Mouse (Mus musculus): ENCODE results near the gene Ccdc177. TPM values are rescaled to one million over a fixed set of nuclear protein-coding genes. Genes with fewer than 3 reads are reported as not detected.
A peak's percentile ranks its signal among the peaks of the same experiment; 100 is the strongest.
"Not testable (repeated sequence)": the region's sequence is repeated elsewhere in the genome, so short reads cannot be mapped to it uniquely, and the experiment has no call there.

Ccdc177 gene
- total and polyA plus RNA-seq, 2 experiments from 2014 or later = not detected

DNA sequence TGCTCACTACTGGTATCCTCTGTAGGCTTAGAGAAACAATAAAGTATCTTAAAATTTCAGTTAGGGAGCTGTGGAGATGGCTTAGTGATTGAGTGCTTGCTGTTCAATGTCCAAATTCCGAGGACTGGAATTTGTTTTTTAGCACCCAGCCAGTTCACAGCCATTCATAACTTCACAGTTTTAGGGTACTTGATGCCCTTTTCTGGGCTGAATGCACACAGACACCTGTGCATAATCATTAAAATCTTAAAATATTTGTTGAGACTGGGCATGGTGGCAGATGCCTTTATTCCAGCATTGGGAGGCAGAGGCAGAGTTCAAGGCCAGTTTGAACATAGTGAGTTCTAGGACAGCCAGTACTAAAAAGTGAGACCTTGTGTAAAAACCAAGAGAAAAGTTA, 33.0 kb upstream of the Ccdc177 start:
- WGBS = 69% methylated on average over 1 of the region's 1 CpGs
- no peak overlapping the region for H3K4me2 ChIP-seq (ENCODE audit: low read depth, low read length)
- H3K27ac ChIP-seq (ENCODE audit: low read depth) = no peak overlapping the region
- DNase-seq (ENCODE audit: low spot score) (no peak), ATAC-seq (ENCODE audit: insufficient read depth, low read depth) (no peak)
- no peak for TF ChIP-seq EP300 (IDR thresholded peaks at IDR 0.05; ENCODE audit: low read depth)
- no peak overlapping the region for H3K9ac ChIP-seq (replicated peaks; ENCODE audit: low read depth, low read length)
- peaks cover 30% of the 10 kb centered on the region for H3K4me1 ChIP-seq (ENCODE audit: control insufficient read depth, insufficient read depth)
- no peaks in the 10 kb centered on the region for H3K27me3 ChIP-seq (ENCODE audit: control insufficient read depth, insufficient read depth, low read length)
- no peaks in the 10 kb centered on the region for H3K9me3 ChIP-seq (replicated peaks; ENCODE audit: control insufficient read depth, low read length)
- H3K36me3 ChIP-seq (replicated peaks; ENCODE audit: control insufficient read depth, insufficient read depth, low read length) = no peaks in the 10 kb centered on the region
- no peak overlapping the region for H3K4me3 ChIP-seq (ENCODE audit: low read depth, low read length)

- peak overlapping the region; percentile 72; the same call in 1 of the 2 replicates for H3K4me2 ChIP-seq (ENCODE audit: low read depth, low read length)
- ATAC-seq (ENCODE audit: insufficient read depth, low read depth) (no peak), DNase-seq (ENCODE audit: low spot score) (no peak)
- no peak overlapping the region for H3K4me3 ChIP-seq (ENCODE audit: low read depth, low read length)
- H3K27me3 ChIP-seq (ENCODE audit: control insufficient read depth, insufficient read depth, low read length) = no peaks in the 10 kb centered on the region
- WGBS = 45% methylated on average over 5 of the region's 5 CpGs
- no peaks in the 10 kb centered on the region for H3K9me3 ChIP-seq (replicated peaks; ENCODE audit: control insufficient read depth, low read length)
- no peaks in the 10 kb centered on the region for H3K36me3 ChIP-seq (replicated peaks; ENCODE audit: control insufficient read depth, insufficient read depth, low read length)
- peaks cover 30% of the 10 kb centered on the region for H3K4me1 ChIP-seq (ENCODE audit: control insufficient read depth, insufficient read depth)
- TF ChIP-seq EP300 (IDR thresholded peaks at IDR 0.05; ENCODE audit: low read depth) (no peak), CTCF (IDR thresholded peaks at IDR 0.05; ENCODE audit: low read depth) (no peak)
- H3K9ac ChIP-seq (replicated peaks; ENCODE audit: low read depth, low read length) = no peak overlapping the region
- peak overlapping the region; percentile 31 for H3K27ac ChIP-seq (ENCODE audit: low read depth)
These were observed 32.4 kb upstream of the Ccdc177 start for GRCm38 (mm10) chr12:80792867-80793266.

DNA sequence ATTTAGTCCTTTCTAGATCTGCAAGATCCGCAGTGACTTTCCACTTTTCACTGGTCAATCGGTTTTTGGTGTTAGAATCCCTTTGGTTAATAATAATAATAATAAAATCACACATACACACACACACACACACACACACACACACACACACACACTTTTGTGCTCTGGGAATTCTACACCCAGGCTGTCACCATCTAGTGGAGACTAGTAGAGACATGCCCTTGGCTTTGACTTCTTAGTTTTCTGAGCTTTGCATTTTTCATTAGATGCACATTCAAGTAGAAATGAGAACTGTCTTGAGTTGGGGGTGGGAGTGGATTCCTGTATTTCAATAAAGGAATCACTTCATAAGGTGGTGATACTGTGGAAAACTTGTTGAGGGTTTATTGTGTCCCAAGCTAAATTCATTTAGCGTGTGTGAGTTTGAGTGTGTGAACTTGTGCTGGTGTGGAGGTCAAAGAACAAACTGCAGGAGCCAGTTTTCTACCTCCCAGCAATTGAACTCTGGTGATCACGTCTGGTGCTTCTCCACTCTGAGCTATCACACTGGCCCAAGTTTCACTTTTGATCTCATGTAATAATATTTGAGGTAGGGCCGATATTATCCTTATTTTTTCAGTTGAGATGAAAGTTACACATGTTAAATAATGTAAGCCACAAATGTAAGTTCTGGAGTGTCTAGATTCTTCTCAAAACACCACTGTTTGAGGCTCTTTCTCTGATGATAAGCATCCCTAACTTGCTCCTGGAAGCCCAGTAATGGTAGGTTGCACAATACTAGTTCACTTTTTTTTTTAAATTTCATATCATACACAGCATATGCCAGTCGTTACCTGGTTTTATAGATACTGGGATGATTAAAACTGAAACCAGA, 31.3 kb upstream of the Ccdc177 start:
- peaks cover 30% of the 10 kb centered on the region for H3K4me1 ChIP-seq (ENCODE audit: control insufficient read depth, insufficient read depth)
- no peak for ATAC-seq (ENCODE audit: insufficient read depth, low read depth)
- 22% methylated on average over 6 of the region's 6 CpGs for WGBS

GRCm38 (mm10) chr12:80790700-80791570, 30.4 kb upstream of the Ccdc177 start:
- no peaks in the 10 kb centered on the region for H3K27me3 ChIP-seq (ENCODE audit: control insufficient read depth, insufficient read depth, low read length)
- no peaks in the 10 kb centered on the region for H3K9me3 ChIP-seq (replicated peaks; ENCODE audit: control insufficient read depth, low read length)
- H3K4me3 ChIP-seq (ENCODE audit: low read depth, low read length) = peak overlapping the region; percentile 75
- under 1% methylated on average over 74 of the region's 80 CpGs for WGBS
- H3K9ac ChIP-seq (replicated peaks; ENCODE audit: low read depth, low read length) = peak overlapping the region; percentile 87
- H3K27ac ChIP-seq (ENCODE audit: low read depth) = peak overlapping the region; percentile 97
- peak; percentile 58 for ATAC-seq (ENCODE audit: insufficient read depth, low read depth)
- TF ChIP-seq EP300 (IDR thresholded peaks at IDR 0.05; ENCODE audit: low read depth) = no peak
- TF ChIP-seq CTCF (IDR thresholded peaks at IDR 0.05; ENCODE audit: low read depth) = no peak
- DNase-seq (ENCODE audit: low spot score) = peak; percentile 48
- H3K4me1 ChIP-seq (ENCODE audit: control insufficient read depth, insufficient read depth) = peaks cover 28% of the 10 kb centered on the region
- H3K4me2 ChIP-seq (ENCODE audit: low read depth, low read length) = peak overlapping the region; percentile 72
- H3K36me3 ChIP-seq (replicated peaks; ENCODE audit: control insufficient read depth, insufficient read depth, low read length) = no peaks in the 10 kb centered on the region

More for the DNA sequence above, 31.3 kb upstream of the Ccdc177 start:
- H3K27me3 ChIP-seq (ENCODE audit: control insufficient read depth, insufficient read depth, low read length) = no peaks in the 10 kb centered on the region
- H3K9ac ChIP-seq (replicated peaks; ENCODE audit: low read depth, low read length) = peak overlapping the region; percentile 87
- H3K36me3 ChIP-seq (replicated peaks; ENCODE audit: control insufficient read depth, insufficient read depth, low read length) = no peaks in the 10 kb centered on the region
- peak overlapping the region; percentile 72 for H3K4me2 ChIP-seq (ENCODE audit: low read depth, low read length)
- peak overlapping the region; percentile 75 for H3K4me3 ChIP-seq (ENCODE audit: low read depth, low read length)
- H3K9me3 ChIP-seq (replicated peaks; ENCODE audit: control insufficient read depth, low read length) = no peaks in the 10 kb centered on the region
- DNase-seq (ENCODE audit: low spot score) = peak; percentile 78
- TF ChIP-seq EP300 (IDR thresholded peaks at IDR 0.05; ENCODE audit: low read depth) = no peak
- TF ChIP-seq CTCF (IDR thresholded peaks at IDR 0.05; ENCODE audit: low read depth) = peak; percentile 60
- peak overlapping the region; percentile 97 for H3K27ac ChIP-seq (ENCODE audit: low read depth)

DNA sequence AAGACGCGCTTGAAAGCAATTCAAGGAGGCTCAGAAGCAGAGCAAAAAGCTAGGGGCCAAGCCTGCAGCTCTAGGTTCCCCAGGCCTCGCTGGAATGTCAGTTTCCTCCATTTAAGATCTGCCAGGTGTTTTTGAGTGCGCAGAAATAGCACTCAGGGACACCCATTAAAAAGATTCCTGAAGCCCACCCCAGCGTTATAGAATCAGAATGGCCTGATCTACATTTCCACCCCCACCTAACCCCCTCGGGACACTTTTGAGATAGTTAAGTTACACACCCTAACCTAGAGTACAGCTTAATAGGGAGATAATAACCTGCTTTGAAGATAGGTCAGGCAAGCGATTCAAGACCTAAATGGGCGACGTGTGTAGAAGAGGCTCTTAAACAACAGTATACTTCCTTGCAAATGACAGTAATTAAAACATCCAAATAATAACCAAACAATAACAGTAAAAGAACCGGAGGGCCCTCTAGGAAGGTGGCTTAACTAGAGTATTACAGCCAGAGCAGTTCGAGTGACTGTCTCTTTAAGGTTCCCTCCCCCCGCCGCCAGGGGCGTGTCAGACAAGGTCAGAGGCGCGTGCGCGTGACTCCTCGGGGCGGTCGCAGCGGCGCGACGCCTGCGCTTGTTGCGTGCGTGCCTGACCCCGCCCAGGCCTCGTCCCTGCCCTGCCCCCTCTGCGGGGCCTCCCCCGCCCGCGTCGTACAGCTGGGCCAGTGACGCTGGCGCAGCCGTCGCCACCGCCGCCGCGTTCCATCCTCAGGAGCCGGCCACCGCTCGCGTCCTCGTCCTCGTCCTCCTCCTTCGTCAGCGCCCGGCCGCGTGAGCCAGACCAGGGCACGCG, 29.6 kb upstream of the Ccdc177 start, which contains the start of gene Susd6:
Gene Susd6 (plus strand): TSS at position 662 of the 846 bp plus-strand sequence.
- DNase-seq (ENCODE audit: low spot score) = peak; percentile 97
- Histone ChIP-seq H3K4me3 (ENCODE audit: low read depth, low read length) (peak within 1 kb of the TSS; percentile 75), H3K4me1 (ENCODE audit: control insufficient read depth, insufficient read depth) (peaks cover 20% of the 10 kb centered on the region), H3K9me3 (replicated peaks; ENCODE audit: control insufficient read depth, low read length) (no peaks in the 10 kb centered on the region), H3K36me3 (replicated peaks; ENCODE audit: control insufficient read depth, insufficient read depth, low read length) (no peaks in the 10 kb centered on the region), H3K4me2 (ENCODE audit: low read depth, low read length) (peak within 1 kb of the TSS; percentile 72), H3K9ac (replicated peaks; ENCODE audit: low read depth, low read length) (peak within 1 kb of the TSS; percentile 87), H3K27me3 (ENCODE audit: control insufficient read depth, insufficient read depth, low read length) (no peaks in the 10 kb centered on the region), H3K27ac (ENCODE audit: low read depth) (peak within 1 kb of the TSS; percentile 97)
- peak; percentile 86 for TF ChIP-seq EP300 (IDR thresholded peaks at IDR 0.05; ENCODE audit: low read depth)
- peak; percentile 40 for TF ChIP-seq CTCF (IDR thresholded peaks at IDR 0.05; ENCODE audit: low read depth)
- peak; percentile 98 for ATAC-seq (ENCODE audit: insufficient read depth, low read depth)
- 4% methylated on average over 53 of the region's 56 CpGs for WGBS

- H3K36me3 ChIP-seq (replicated peaks; ENCODE audit: control insufficient read depth, insufficient read depth, low read length); H3K27me3 ChIP-seq (ENCODE audit: control insufficient read depth, insufficient read depth, low read length); H3K4me3 ChIP-seq (ENCODE audit: low read depth, low read length); H3K9me3 ChIP-seq (replicated peaks; ENCODE audit: control insufficient read depth, low read length); H3K4me2 ChIP-seq (ENCODE audit: low read depth, low read length); ATAC-seq (ENCODE audit: insufficient read depth, low read depth); H3K27ac ChIP-seq (ENCODE audit: low read depth); DNase-seq (ENCODE audit: low spot score); H3K9ac ChIP-seq (replicated peaks; ENCODE audit: low read depth, low read length): not testable (repeated sequence)
- H3K4me1 ChIP-seq (ENCODE audit: control insufficient read depth, insufficient read depth) = peaks cover 17% of the 10 kb centered on the region
- 85% methylated on average over 4 of the region's 4 CpGs for WGBS
These were observed 28.8 kb upstream of the Ccdc177 start for GRCm38 (mm10) chr12:80789276-80789675.
